Mouse (Mus musculus) CH12.LX (cell line): ENCODE data around the gene Cabs1. TPM values are rescaled to one million over a fixed set of nuclear protein-coding genes. Genes with fewer than 3 reads are reported as not detected.

Experiments
- DNase-seq: peaks from one replicate; pipeline ENCODE4 v3.0.0-alpha.2; 2013; ENCODE audit errors: extremely low read depth
- H3K27ac ChIP-seq: 2 replicates; pipeline ENCODE4 v1.5.1; 2012; ENCODE audit warnings: low read depth, mild to moderate bottlenecking, control low read depth, moderate library complexity; ENCODE audit not compliant: insufficient read depth
- H3K27me3 ChIP-seq: replicated peaks from 2 replicates; pipeline ENCODE3; 2012; ENCODE audit warnings: inconsistent platforms
- H3K36me3 ChIP-seq, 2 experiments: replicated peaks in 1 of 2; 2 replicates each; pipeline versions ENCODE3 to v1.6.1; 2012; ENCODE audit warnings: inconsistent platforms in 1 of 2, low read length in 1 of 2, mild to moderate bottlenecking in 1 of 2, mixed read lengths in 1 of 2, moderate library complexity in 1 of 2; ENCODE audit not compliant: control insufficient read depth in 1 of 2, insufficient read depth in 1 of 2
- H3K4me1 ChIP-seq, 2 experiments: 2 replicates each; pipeline ENCODE4 v1.6.1; 2012; ENCODE audit warnings: inconsistent platforms in 1 of 2, moderate library complexity in 1 of 2; ENCODE audit not compliant: insufficient read depth in 2 of 2, control insufficient read depth in 1 of 2
- H3K4me2 ChIP-seq: 2 replicates; pipeline ENCODE4 v1.6.1; 2012; ENCODE audit warnings: low read depth, mild to moderate bottlenecking, control low read depth; ENCODE audit not compliant: poor library complexity, insufficient read depth, severe bottlenecking
- H3K4me3 ChIP-seq, 3 experiments: fragments of 150-350 bp in 1 of 3; sonication (generic) in 1 of 3; replicated peaks in 1 of 3; 2 replicates each; pipeline versions ENCODE3 to v1.5.1; 2011 to 2012; ENCODE audit warnings: low read depth in 2 of 3, low read length in 2 of 3, mild to moderate bottlenecking in 2 of 3, moderate library complexity in 2 of 3, control low read depth in 1 of 3, improper control_type of control experiment in 1 of 3, inconsistent platforms in 1 of 3, mixed read lengths in 1 of 3; ENCODE audit not compliant: poor library complexity in 1 of 3
- H3K79me2 ChIP-seq: replicated peaks from 2 replicates; pipeline ENCODE4 v1.6.1; 2012; ENCODE audit warnings: mild to moderate bottlenecking, moderate library complexity; ENCODE audit not compliant: control insufficient read depth, poor library complexity, insufficient read depth, severe bottlenecking; ENCODE audit errors: extremely low read depth
- H3K9ac ChIP-seq: 2 replicates; pipeline ENCODE4 v1.6.1; 2012; ENCODE audit warnings: low read depth, mild to moderate bottlenecking, control low read depth, moderate library complexity; ENCODE audit not compliant: insufficient read depth
- H3K9me3 ChIP-seq: replicated peaks from 2 replicates; pipeline ENCODE3; 2012; ENCODE audit warnings: low read length, inconsistent platforms, mixed read lengths
- BHLHE40 ChIP-seq: IDR thresholded peaks from 2 replicates; pipeline ENCODE4 v1.6.1; 2011; ENCODE audit warnings: mild to moderate bottlenecking, low read depth, low read length, improper control_type of control experiment
- CHD1 ChIP-seq: IDR thresholded peaks from 2 replicates; pipeline ENCODE4 v1.6.1; 2012; ENCODE audit warnings: low read depth, low read length, improper control_type of control experiment, inconsistent platforms
- CHD2 ChIP-seq: IDR thresholded peaks from 2 replicates; pipeline ENCODE4 v1.6.1; 2011; ENCODE audit warnings: low read length, improper control_type of control experiment
- E2F4 ChIP-seq: IDR thresholded peaks from 2 replicates; pipeline ENCODE4 v1.6.1; 2011; ENCODE audit warnings: low read depth, low read length, improper control_type of control experiment; ENCODE audit not compliant: insufficient replicate concordance
- EP300 ChIP-seq: IDR thresholded peaks from 2 replicates; pipeline ENCODE4 v1.6.1; 2011; ENCODE audit warnings: low read length, improper control_type of control experiment
- ETS1 ChIP-seq: conservative IDR thresholded peaks from 2 replicates; pipeline ENCODE4 v1.6.1; 2012; ENCODE audit warnings: low read depth, mild to moderate bottlenecking, inconsistent platforms, low read length, improper control_type of control experiment, moderate library complexity
- HCFC1 ChIP-seq: IDR thresholded peaks from 2 replicates; pipeline ENCODE4 v1.6.1; 2012; ENCODE audit warnings: low read depth, mild to moderate bottlenecking, inconsistent platforms, low read length, improper control_type of control experiment
- IRF4 ChIP-seq: IDR thresholded peaks from 2 replicates; pipeline ENCODE4 v1.6.1; 2014; ENCODE audit warnings: low read depth, mild to moderate bottlenecking, inconsistent platforms, low read length, improper control_type of control experiment
- JUN ChIP-seq: IDR thresholded peaks from 2 replicates; pipeline ENCODE4 v1.6.1; 2011; ENCODE audit warnings: low read depth, mild to moderate bottlenecking, low read length, improper control_type of control experiment, moderate library complexity; ENCODE audit not compliant: insufficient read depth
- MAX ChIP-seq: IDR thresholded peaks from 2 replicates; pipeline ENCODE4 v1.6.1; 2011; ENCODE audit warnings: low read length, improper control_type of control experiment
- MAZ ChIP-seq: IDR thresholded peaks from 2 replicates; pipeline ENCODE4 v1.6.1; 2012; ENCODE audit warnings: low read depth, mild to moderate bottlenecking, inconsistent platforms, low read length, improper control_type of control experiment, moderate library complexity
- MXI1 ChIP-seq: IDR thresholded peaks from 2 replicates; pipeline ENCODE4 v1.6.1; 2011; ENCODE audit warnings: mild to moderate bottlenecking, low read depth, low read length, improper control_type of control experiment
- PAX5 ChIP-seq: IDR thresholded peaks from 2 replicates; pipeline ENCODE4 v1.6.1; 2012; ENCODE audit warnings: low read length, inconsistent platforms, mixed read lengths
- POLR2A ChIP-seq: IDR thresholded peaks from 2 replicates; pipeline ENCODE4 v1.6.1; 2011; ENCODE audit warnings: low read depth, mild to moderate bottlenecking, improper control_type of control experiment, low read length
- POLR2AphosphoS2 ChIP-seq: IDR thresholded peaks from 2 replicates; pipeline ENCODE4 v1.6.1; 2011; ENCODE audit warnings: low read depth, low read length, improper control_type of control experiment
- RAD21 ChIP-seq: IDR thresholded peaks from 2 replicates; pipeline ENCODE4 v1.6.1; 2011; ENCODE audit warnings: low read depth, mild to moderate bottlenecking, low read length, improper control_type of control experiment, moderate library complexity
- TBP ChIP-seq: conservative IDR thresholded peaks from 2 replicates; pipeline ENCODE4 v1.6.1; 2011; ENCODE audit warnings: low read depth, low read length, improper control_type of control experiment
- TCF12 ChIP-seq: IDR thresholded peaks from 2 replicates; pipeline ENCODE4 v1.6.1; 2014; ENCODE audit warnings: low read depth, mild to moderate bottlenecking, inconsistent platforms, low read length, improper control_type of control experiment
- UBTF ChIP-seq: IDR thresholded peaks from 2 replicates; pipeline ENCODE4 v1.6.1; 2012; ENCODE audit warnings: low read depth, mild to moderate bottlenecking, inconsistent platforms, low read length, improper control_type of control experiment, moderate library complexity
- USF1 ChIP-seq: IDR thresholded peaks from 2 replicates; pipeline ENCODE4 v1.6.1; 2014; ENCODE audit warnings: low read depth, mild to moderate bottlenecking, inconsistent platforms, low read length, improper control_type of control experiment
- ZC3H11A ChIP-seq: IDR thresholded peaks from 2 replicates; pipeline ENCODE4 v1.6.1; 2012; ENCODE audit warnings: low read depth, mild to moderate bottlenecking, inconsistent platforms, low read length, improper control_type of control experiment
- ZKSCAN1 ChIP-seq: IDR thresholded peaks from 2 replicates; pipeline ENCODE4 v1.6.1; 2012; ENCODE audit warnings: low read depth, inconsistent platforms, low read length, improper control_type of control experiment, borderline replicate concordance
- ZMIZ1 ChIP-seq: IDR thresholded peaks from 2 replicates; pipeline ENCODE4 v1.6.1; 2012; ENCODE audit warnings: low read depth, mild to moderate bottlenecking, inconsistent platforms, low read length, improper control_type of control experiment
- dilution Hi-C: fragments of 300-500 bp; cut with MboI; formaldehyde crosslinking; loops from 2 replicates; pipeline ENCODE4 v1.14.3; 2020; ENCODE audit warnings: low sequenced_read_pairs; ENCODE audit not compliant: extremely low pct_unique_long_range_greater_than_20kb, extremely low pct_ligation_motif_present
- in situ Hi-C: fragments of 300-500 bp; cut with MboI; formaldehyde crosslinking; loops from 3 replicates; pipeline ENCODE4 v1.14.3; 2019; ENCODE audit warnings: low sequenced_read_pairs, low pct_ligation_motif_present, low pct_unique_long_range_greater_than_20kb, mixed read lengths
- polyA plus RNA-seq: library from polyadenylated mRNA; unstranded; fragments of >175 nt; gene quantifications from 2 replicates; pipeline ENCODE4 v1.2.1, GENCODE M21; 2012; ENCODE audit warnings: low read depth; ENCODE audit not compliant: insufficient read length
- total RNA-seq, 2 experiments: library from RNA; depleted of rRNA; stranded (reverse); fragments of 300-350 nt in 1 of 2; fragments of >200 nt in 1 of 2; gene quantifications; 2 replicates each; pipeline ENCODE4 v1.2.3; 2012 to 2014

Cabs1 gene
- total and polyA plus RNA-seq, 3 experiments, result not detected

DNA sequence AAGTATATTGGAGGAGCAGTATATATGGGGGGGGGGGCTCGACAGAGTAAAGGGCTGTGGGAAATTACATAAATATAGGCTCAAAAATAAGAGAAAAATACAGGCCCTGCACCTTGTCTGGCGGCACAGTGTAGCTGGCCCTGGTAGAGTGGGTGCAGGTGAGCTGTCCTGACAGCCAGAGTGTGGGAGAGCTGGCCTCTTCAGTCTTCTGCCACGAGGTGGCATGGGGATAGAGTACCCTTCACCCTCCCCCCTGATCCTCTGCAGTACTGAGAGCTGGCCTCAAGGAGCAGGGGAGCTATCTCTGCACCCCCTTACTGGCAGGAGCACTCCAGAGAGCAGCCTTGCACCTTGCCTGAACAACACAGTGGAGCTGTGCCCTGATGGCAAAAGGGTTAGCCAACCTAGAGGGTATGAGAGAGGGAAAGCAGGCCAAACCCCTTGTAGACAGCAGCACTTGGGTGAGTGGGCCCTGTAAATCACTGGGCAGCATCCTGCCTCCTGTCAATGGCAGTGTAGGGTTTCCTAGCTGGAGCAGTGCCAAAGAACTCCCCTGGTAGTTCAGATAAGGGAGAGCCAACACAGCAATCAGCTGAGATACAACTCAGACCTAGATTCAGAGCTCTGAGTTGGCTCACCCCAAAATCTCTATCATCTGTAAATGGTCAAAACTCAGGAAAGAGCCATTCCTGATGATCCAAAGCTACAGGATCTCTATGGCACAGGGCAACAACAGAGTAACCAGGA, 3.4 kb downstream of the Cabs1 start:
- TF ChIP-seq ETS1, result no peak
- Histone ChIP-seq H3K4me1 (no peaks in the 10 kb centered on the region), H3K9ac (no peak overlapping the region), H3K4me3 (no peak overlapping the region), H3K9me3 (no peaks in the 10 kb centered on the region), H3K79me2 (no peaks in the 10 kb centered on the region), H3K4me2 (no peak overlapping the region), H3K27me3 (no peaks in the 10 kb centered on the region), H3K27ac (no peak overlapping the region), H3K36me3 (no peaks in the 10 kb centered on the region)
- dilution Hi-C loops, result no loop called here
- DNase-seq, result no peak
- in situ Hi-C loops, result no loop called here

DNA sequence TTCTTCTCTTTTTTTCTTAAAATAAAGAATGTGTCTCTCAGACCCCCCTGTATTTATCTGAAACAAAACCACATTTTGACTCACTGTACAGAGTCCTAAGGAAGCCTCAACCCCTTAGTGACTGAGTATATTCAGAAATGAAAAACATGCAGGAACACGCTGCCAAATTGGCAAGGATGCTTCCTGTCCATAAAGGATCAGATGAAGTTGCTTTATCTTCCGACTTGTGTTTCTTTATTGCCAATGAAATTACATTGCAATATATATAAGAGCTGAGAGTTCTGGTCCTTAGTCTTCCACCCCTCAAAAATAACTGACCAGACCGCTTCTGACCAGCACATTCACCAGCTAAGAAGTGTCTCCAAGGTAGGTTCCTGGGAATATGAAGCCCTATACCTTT, 23.0 kb downstream of the Cabs1 start, which contains the start of gene Smr3a:
Gene Smr3a, plus strand, starts transcription at position 301 of the 400 bp plus-strand sequence.
- no peaks in the 10 kb centered on the region for H3K79me2 ChIP-seq

DNA sequence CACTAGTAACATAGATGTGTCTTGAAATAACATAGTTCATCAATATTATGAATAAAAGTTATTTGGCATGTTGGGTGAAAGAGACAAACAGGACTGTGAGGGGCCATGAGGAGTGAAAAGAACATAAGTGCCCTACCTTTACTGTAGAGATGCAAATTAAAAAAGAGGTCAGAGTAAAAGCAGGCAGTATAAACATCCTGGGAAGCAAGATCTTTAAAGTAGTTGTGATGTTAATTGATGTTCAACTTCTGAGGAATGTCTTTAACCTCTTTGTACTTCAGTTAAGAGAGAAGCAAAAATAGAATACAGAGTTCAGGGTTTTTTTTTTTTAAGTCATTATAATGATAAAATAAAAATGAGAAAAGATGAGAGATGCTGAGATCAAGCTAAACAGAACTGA, 26.0 kb downstream of the Cabs1 start:
- Histone ChIP-seq H3K4me3 (no peak overlapping the region), H3K9me3 (no peaks in the 10 kb centered on the region), H3K4me2 (no peak overlapping the region), H3K27ac (no peak overlapping the region), H3K27me3 (no peaks in the 10 kb centered on the region), H3K79me2 (no peaks in the 10 kb centered on the region), H3K4me1 (peaks cover 0 to 4% of the 10 kb centered on the region in 2 experiments; a peak in 1 of 4 replicates), H3K9ac (no peak overlapping the region), H3K36me3 (no peaks in the 10 kb centered on the region)
- in situ Hi-C loops (no loop called here), dilution Hi-C loops (no loop called here)
- no peak for TF ChIP-seq TCF12
- TF ChIP-seq ZC3H11A, result no peak
- TF ChIP-seq E2F4, result no peak
- TF ChIP-seq TBP, result no peak
- TF ChIP-seq POLR2AphosphoS2, result no peak
- no peak for TF ChIP-seq RAD21
- TF ChIP-seq PAX5, result no peak
- no peak for TF ChIP-seq ZMIZ1
- no peak for TF ChIP-seq CHD2
- no peak for TF ChIP-seq EP300
- TF ChIP-seq CHD1, result no peak
- no peak for TF ChIP-seq MXI1
- no peak for TF ChIP-seq JUN
- TF ChIP-seq MAX, result no peak
- no peak for TF ChIP-seq BHLHE40
- TF ChIP-seq POLR2A, result no peak
- no peak for TF ChIP-seq ZKSCAN1
- TF ChIP-seq IRF4, result no peak
- no peak for TF ChIP-seq USF1
- no peak for TF ChIP-seq HCFC1
- no peak for DNase-seq

More for the DNA sequence above, 23.0 kb downstream of the Cabs1 start, which contains the start of gene Smr3a:
- Histone ChIP-seq H3K36me3 (no peaks in the 10 kb centered on the region), H3K27ac (no peak within 1 kb of the TSS), H3K9me3 (no peaks in the 10 kb centered on the region), H3K4me3 (no peak within 1 kb of the TSS), H3K9ac (no peak within 1 kb of the TSS), H3K4me2 (no peak within 1 kb of the TSS), H3K4me1 (peaks cover 0 to 4% of the 10 kb centered on the region in 2 experiments; a peak in 1 of 4 replicates), H3K27me3 (no peaks in the 10 kb centered on the region)
- no peak for DNase-seq
- no peak for TF ChIP-seq USF1
- no peak for TF ChIP-seq ZKSCAN1
- no peak for TF ChIP-seq UBTF
- TF ChIP-seq CHD2, result no peak
- no peak for TF ChIP-seq MAZ
- no peak for TF ChIP-seq TBP
- TF ChIP-seq E2F4, result no peak
- TF ChIP-seq POLR2A, result no peak
- TF ChIP-seq CHD1, result no peak
- dilution Hi-C loops, result no loop called here
- in situ Hi-C loops, result no loop called here
